Mouse (Mus musculus) G1E (cell line): ENCODE results near the gene Srsf3. TPM values are rescaled to one million over a fixed set of nuclear protein-coding genes. Genes with fewer than 3 reads are reported as not detected.

Experiments used
- ATAC-seq: 2 replicates; pipeline ENCODE4 v1.8.0; 2016; ENCODE audit warnings: mild to moderate bottlenecking; ENCODE audit not compliant: insufficient number of reproducible peaks, poor library complexity, low FRiP score, severe bottlenecking; ENCODE audit errors: extremely low read depth
- DNase-seq: peaks from one replicate; pipeline ENCODE4 v3.0.0; 2012; ENCODE audit warnings: low spot score
- H3K27me3 ChIP-seq: 2 replicates; pipeline ENCODE4 v1.6.1; 2012; ENCODE audit warnings: mild to moderate bottlenecking, low read length, inconsistent platforms; ENCODE audit not compliant: insufficient read depth
- H3K36me3 ChIP-seq: replicated peaks from 2 replicates; pipeline ENCODE3; 2012; ENCODE audit warnings: mild to moderate bottlenecking, inconsistent platforms
- H3K4me1 ChIP-seq: 2 replicates; pipeline ENCODE4 v1.6.1; 2012; ENCODE audit warnings: low read depth, low read length, inconsistent platforms, mixed read lengths; ENCODE audit not compliant: insufficient read depth
- H3K4me3 ChIP-seq: 2 replicates; pipeline ENCODE4 v1.5.1; 2012; ENCODE audit warnings: low read depth, mild to moderate bottlenecking, inconsistent platforms, low read length, moderate library complexity, mixed read lengths
- H3K9me3 ChIP-seq: replicated peaks from 2 replicates; pipeline ENCODE4 v1.6.1; 2012; ENCODE audit warnings: inconsistent platforms
- CTCF ChIP-seq: IDR thresholded peaks from 2 replicates; pipeline ENCODE4 v1.5.1; 2012; ENCODE audit warnings: low read depth, low read length, inconsistent platforms, mixed read lengths
- GATA1 ChIP-seq: IDR thresholded peaks from 2 replicates; pipeline ENCODE4 v1.6.1; 2012; ENCODE audit warnings: borderline replicate concordance, low read length, inconsistent platforms, mixed read lengths
- GATA2 ChIP-seq: IDR thresholded peaks from 2 replicates; pipeline ENCODE4 v1.6.1; 2012; ENCODE audit warnings: low read depth, low read length, inconsistent platforms, borderline replicate concordance
- POLR2AphosphoS5 ChIP-seq: IDR thresholded peaks from 2 replicates; pipeline ENCODE4 v1.6.1; 2012; ENCODE audit warnings: low read depth, low read length, inconsistent platforms; ENCODE audit not compliant: insufficient replicate concordance
- TAL1 ChIP-seq: conservative IDR thresholded peaks from 2 replicates; pipeline ENCODE4 v1.6.1; 2012; ENCODE audit warnings: low read depth, low read length, inconsistent platforms, mixed read lengths
- polyA plus RNA-seq: library from polyadenylated mRNA; stranded (reverse); fragments of >175 nt; gene quantifications from 2 replicates; pipeline ENCODE4 v1.2.3, GENCODE M21; 2012
- total RNA-seq, 2 experiments: library from RNA; stranded (forward) in 1 of 2; stranded (reverse) in 1 of 2; fragments of 200-1000 nt in 1 of 2; fragments of >200 nt in 1 of 2; fragmentation: Nextera tagmentation in 1 of 2; gene quantifications; 2 replicates each; pipeline ENCODE4 v1.2.3; 2014 to 2017

Srsf3 gene
- total and polyA plus RNA-seq, 3 experiments, result 174 to 771 (median 258) TPM

- Histone ChIP-seq H3K36me3 (peaks cover 25% of the 10 kb centered on the region), H3K9me3 (no peaks in the 10 kb centered on the region), H3K27me3 (peaks cover 32% of the 10 kb centered on the region), H3K4me1 (peaks cover 61% of the 10 kb centered on the region), H3K4me3 (no peak overlapping the region)
- DNase-seq, result no peak
- TF ChIP-seq GATA1, result no peak
- TF ChIP-seq CTCF, result no peak
- no peak for TF ChIP-seq GATA2
- no peak for TF ChIP-seq TAL1
- TF ChIP-seq POLR2AphosphoS5, result no peak
- ATAC-seq, result no peak
Observed at GRCm38 (mm10) chr17:29059581-29059980, 27.2 kb downstream of the Srsf3 start.

GRCm38 (mm10) chr17:29060946-29061345 is 28.5 kb downstream of the Srsf3 start:
- DNase-seq (no peak), ATAC-seq (no peak)
- peaks cover 28% of the 10 kb centered on the region for H3K36me3 ChIP-seq
- peaks cover 54% of the 10 kb centered on the region for H3K4me1 ChIP-seq
- H3K4me3 ChIP-seq, result no peak overlapping the region
- no peaks in the 10 kb centered on the region for H3K9me3 ChIP-seq
- TF ChIP-seq GATA1 (no peak), GATA2 (no peak), POLR2AphosphoS5 (no peak), CTCF (no peak), TAL1 (no peak)
- peaks cover 32% of the 10 kb centered on the region for H3K27me3 ChIP-seq

DNA sequence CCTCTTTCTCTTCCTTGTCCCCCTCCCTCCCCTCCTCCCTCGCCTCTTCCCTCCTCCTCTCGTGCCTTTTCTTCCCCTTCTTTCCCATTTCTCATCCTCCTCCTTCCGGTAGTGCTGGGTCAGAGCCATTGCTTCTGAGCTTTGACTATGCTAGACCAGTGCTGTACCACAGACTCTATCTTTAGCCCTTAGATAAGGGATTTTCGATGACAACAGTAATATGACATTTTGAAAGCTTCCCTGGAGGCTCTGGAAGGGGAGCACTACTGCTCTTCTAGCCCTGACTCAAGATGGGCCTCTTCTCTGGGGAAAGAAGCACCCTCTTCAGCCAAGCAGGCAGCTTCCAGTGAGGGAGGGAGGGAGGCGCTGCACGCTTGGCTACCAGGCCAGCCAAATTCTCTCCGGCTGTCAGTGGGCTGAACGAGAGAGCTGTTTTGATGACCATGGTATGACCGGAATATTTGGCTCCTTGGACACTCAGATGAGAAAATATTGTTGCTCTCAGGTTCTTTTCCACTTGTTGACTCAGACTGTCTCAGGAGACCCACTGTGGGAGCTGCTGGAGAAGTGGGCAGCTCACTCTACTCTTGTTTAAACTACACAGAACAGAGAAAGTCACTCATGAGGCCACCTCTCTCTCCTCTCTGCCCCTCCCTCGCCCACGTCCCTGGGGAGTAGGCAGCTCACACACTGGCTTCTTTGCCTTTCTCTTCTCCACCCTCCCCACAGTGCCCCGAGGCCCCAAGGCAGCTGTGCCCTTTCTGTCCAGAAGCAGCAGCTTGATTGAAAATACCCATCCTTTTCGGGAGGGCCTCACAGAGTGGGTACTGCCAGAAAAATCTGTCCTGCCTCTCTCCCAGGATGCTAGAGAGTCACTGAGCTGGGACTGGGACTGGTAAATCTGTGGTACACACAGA is 29.9 kb downstream of the Srsf3 start:
- peaks cover 42% of the 10 kb centered on the region for H3K4me1 ChIP-seq
- ATAC-seq, result no peak

GRCm38 (mm10) chr17:29063121-29063987 is 30.9 kb downstream of the Srsf3 start:
- ATAC-seq, result no peak
- TF ChIP-seq CTCF (no peak), GATA1 (no peak), POLR2AphosphoS5 (no peak)
- peaks cover 34% of the 10 kb centered on the region for H3K4me1 ChIP-seq

More for the DNA sequence above, 29.9 kb downstream of the Srsf3 start:
- H3K27me3 ChIP-seq, result peaks cover 32% of the 10 kb centered on the region
- no peaks in the 10 kb centered on the region for H3K9me3 ChIP-seq
- TF ChIP-seq CTCF, result no peak
- no peak for TF ChIP-seq GATA1
- TF ChIP-seq POLR2AphosphoS5, result no peak
- TF ChIP-seq GATA2, result no peak
- TF ChIP-seq TAL1, result no peak
- no peak for DNase-seq
- H3K4me3 ChIP-seq, result no peak overlapping the region
- H3K36me3 ChIP-seq, result peaks cover 28% of the 10 kb centered on the region

DNA sequence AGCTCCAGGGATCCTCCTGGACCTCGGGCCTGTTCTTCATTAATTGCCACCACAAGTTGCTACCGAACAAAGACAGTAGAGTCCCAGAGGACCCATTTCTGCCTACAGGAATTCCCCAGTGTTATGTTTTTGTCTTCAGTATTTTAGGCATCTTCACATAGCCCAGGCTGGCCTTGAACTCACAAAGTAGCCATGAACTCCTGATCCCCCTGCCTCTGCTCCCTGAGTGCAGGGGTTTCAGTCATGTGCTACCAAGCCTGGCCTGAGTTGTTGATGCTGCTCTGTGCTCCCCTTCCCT is 31.5 kb downstream of the Srsf3 start:
- Histone ChIP-seq H3K36me3 (peaks cover 23% of the 10 kb centered on the region), H3K4me3 (no peak overlapping the region), H3K4me1 (peaks cover 33% of the 10 kb centered on the region), H3K9me3 (no peaks in the 10 kb centered on the region), H3K27me3 (peaks cover 31% of the 10 kb centered on the region)
- ATAC-seq (no peak), DNase-seq (no peak)
- TF ChIP-seq TAL1, result no peak
- no peak for TF ChIP-seq GATA2
- TF ChIP-seq GATA1, result no peak
- TF ChIP-seq POLR2AphosphoS5, result no peak
- no peak for TF ChIP-seq CTCF

More at GRCm38 (mm10) chr17:29063121-29063987, 30.9 kb downstream of the Srsf3 start:
- peaks cover 25% of the 10 kb centered on the region for H3K36me3 ChIP-seq
- H3K9me3 ChIP-seq, result no peaks in the 10 kb centered on the region
- H3K4me3 ChIP-seq, result no peak overlapping the region
- peaks cover 32% of the 10 kb centered on the region for H3K27me3 ChIP-seq
- DNase-seq, result no peak

DNA sequence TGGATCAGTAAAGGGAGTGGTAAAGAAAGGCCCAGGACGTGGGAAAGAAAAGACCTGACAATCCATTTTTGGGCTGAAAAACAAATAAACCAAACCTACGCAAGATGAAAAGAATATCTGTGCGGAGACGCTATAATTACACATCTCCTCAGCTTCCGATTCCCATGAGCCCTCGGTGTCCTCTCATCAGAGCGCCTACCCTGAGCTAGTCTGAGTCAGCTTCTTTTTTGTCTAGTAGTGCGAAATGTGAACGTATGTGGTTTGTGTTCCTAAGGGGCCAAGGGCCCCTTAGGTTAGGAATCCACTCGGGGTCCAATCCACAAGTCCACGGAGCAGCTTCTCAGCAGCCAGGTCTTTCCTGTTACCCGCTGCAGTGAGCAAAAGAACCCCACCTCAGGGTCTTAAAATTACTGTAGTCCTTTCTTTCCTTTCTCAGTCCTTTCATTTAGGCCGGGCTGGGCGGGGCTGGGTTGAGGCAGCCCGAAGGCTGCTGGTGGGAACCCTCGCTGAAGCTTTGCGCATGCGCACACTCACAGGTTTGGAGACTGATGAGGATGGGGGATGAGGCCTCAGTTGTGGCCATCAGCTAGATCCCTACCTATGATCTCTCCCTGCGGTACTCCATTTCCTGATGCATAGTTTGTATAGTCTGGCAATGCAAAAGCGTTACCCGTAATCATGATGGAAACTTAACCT is 33.0 kb downstream of the Srsf3 start:
- peaks cover 24% of the 10 kb centered on the region for H3K36me3 ChIP-seq

More for the DNA sequence above, 33.0 kb downstream of the Srsf3 start:
- no peak for DNase-seq
- Histone ChIP-seq H3K27me3 (peaks cover 31% of the 10 kb centered on the region), H3K4me3 (no peak overlapping the region), H3K4me1 (peaks cover 27% of the 10 kb centered on the region), H3K9me3 (no peaks in the 10 kb centered on the region)
- TF ChIP-seq CTCF (no peak), GATA1 (no peak), GATA2 (no peak), TAL1 (no peak), POLR2AphosphoS5 (no peak)
- ATAC-seq, result no peak
